Mouse (Mus musculus): Measurements from ENCODE around the gene Khk.

The Khk gene

GRCm38 (mm10) chr5:30968416-30968815 is 47.2 kb downstream of the Khk start, which contains the start of gene Tcf23:
Gene Tcf23, plus strand, starts transcription at chr5:30968662.
- peak; percentile 46 to 53 for DNase-seq (ENCODE audit: low spot score in 2 of 2)

DNA sequence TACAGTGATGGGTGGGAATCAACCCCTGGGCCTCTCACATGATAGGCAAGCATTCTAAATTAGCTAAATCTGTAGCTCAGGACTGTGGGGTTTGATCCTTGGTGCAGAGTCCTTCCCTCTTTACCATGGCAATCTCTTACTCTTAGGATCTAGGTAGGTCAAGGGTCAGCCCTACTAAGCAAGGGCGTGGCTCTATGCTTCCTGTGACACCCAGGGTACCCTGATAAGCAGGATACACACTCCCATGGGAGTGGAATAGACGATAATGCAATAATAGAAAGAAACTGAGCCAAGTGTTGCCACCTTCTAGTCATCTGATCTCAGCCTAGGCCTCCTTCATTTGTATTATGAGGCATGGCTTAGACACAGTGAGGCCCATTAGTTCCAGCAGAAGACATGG is 48.2 kb downstream of the Khk start:
- DNase-seq (ENCODE audit: low spot score in 2 of 2) = no peak

DNA sequence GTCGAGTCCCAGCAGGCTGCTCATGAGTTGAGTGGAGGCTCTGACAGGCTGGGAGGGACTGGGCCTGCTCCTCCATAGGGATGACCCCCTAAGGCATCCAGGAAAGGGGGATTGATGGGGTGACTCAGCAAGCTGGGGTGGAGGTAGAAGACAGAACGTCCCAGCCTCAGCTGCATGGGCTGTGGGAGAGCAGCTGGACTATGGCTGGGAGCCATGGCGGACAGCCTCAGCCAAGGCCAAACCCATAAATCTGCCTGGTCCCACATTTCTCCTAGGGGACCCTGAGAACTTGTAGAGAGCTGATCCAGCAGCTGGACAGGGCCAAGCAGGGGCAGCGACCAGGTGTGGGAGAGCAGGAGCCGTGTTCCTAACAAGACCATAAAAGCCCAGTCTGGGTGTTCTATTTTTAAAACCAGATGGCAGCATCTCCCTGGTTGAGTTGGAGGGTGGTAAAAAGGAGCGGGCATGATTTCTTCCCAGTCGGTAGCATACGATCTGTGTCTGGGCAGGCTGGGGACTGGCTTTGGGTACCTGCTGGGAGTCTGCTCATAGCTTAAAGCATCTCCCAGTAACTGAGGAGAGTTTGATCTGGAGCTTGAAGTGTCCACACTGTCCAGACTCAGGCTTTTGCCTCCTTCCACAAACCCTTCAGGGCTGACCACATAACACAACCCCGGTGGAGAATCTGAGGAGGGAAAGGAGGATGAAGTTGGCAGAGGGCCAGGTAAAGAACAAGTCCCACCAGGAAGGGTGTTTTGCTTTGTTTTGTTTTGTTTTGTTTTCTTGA is 53.8 kb downstream of the Khk start:
- no peak for DNase-seq (ENCODE audit: low spot score in 2 of 2)
